Mouse (Mus musculus): Measurements from ENCODE around the gene Rras2. TPM values are rescaled to one million over a fixed set of nuclear protein-coding genes. Genes with fewer than 3 reads are reported as not detected.

Gene Rras2
- polyA plus RNA-seq, 1 experiment from 2014 or later, result 39.0 TPM

- Histone ChIP-seq H3K27ac (replicated peaks; ENCODE audit: low read depth, low read length) (0 out of 2 replicates have a peak overlapping the region, but pooled peaks have one; percentile 2), H3K4me3 (ENCODE audit: low read depth, low read length) (no peak overlapping the region), H3K36me3 (ENCODE audit: control insufficient read depth, insufficient read depth, low read length) (no peaks in the 10 kb centered on the region), H3K9me3 (ENCODE audit: control insufficient read depth, low read length) (no peaks in the 10 kb centered on the region), H3K27me3 (replicated peaks; ENCODE audit: control insufficient read depth, insufficient read depth, low read length) (no peaks in the 10 kb centered on the region), H3K4me1 (ENCODE audit: control insufficient read depth, insufficient read depth, low read length) (no peaks in the 10 kb centered on the region), H3K4me2 (ENCODE audit: low read depth, low read length) (no peak overlapping the region), H3K9ac (ENCODE audit: low read depth, low read length) (no peak overlapping the region)
- peak; percentile 54 for DNase-seq (ENCODE audit: low spot score)
- 74% methylated on average over 23 of the region's 24 CpGs for WGBS
- peak; percentile 84 for ATAC-seq (ENCODE audit: low read depth)
These were observed 13.8 kb downstream of the Rras2 start for GRCm38 (mm10) chr7:114103629-114104347.

DNA sequence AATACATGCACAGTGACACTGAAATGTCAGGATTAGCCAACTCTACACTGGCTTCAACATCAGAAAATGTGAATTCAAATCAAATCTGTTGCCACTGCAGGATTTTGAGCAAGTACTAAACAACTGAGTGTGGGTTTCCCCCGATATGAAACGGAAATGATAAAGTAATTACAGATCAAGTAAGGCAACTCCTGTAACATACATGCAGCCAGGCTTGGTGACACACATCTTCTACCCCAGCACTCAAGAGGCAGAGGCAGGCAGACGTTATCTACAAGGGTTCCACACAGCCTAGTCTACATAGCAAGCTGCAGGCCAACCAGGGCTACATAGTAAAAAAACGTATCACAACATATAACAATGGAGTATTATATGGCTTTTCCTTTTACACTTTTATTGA is 14.4 kb downstream of the Rras2 start:
- 93% methylated on average over 4 of the region's 4 CpGs for whole genome bisulfite sequencing
- Histone ChIP-seq H3K36me3 (ENCODE audit: control insufficient read depth, insufficient read depth, low read length) (no peaks in the 10 kb centered on the region), H3K27me3 (replicated peaks; ENCODE audit: control insufficient read depth, insufficient read depth, low read length) (no peaks in the 10 kb centered on the region), H3K4me2 (ENCODE audit: low read depth, low read length) (no peak overlapping the region), H3K9me3 (ENCODE audit: control insufficient read depth, low read length) (no peaks in the 10 kb centered on the region), H3K4me1 (ENCODE audit: control insufficient read depth, insufficient read depth, low read length) (no peaks in the 10 kb centered on the region), H3K9ac (ENCODE audit: low read depth, low read length) (no peak overlapping the region), H3K4me3 (ENCODE audit: low read depth, low read length) (no peak overlapping the region), H3K27ac (replicated peaks; ENCODE audit: low read depth, low read length) (no peak overlapping the region)
- no peak for DNase-seq (ENCODE audit: low spot score)
- no peak for ATAC-seq (ENCODE audit: low read depth)

DNA sequence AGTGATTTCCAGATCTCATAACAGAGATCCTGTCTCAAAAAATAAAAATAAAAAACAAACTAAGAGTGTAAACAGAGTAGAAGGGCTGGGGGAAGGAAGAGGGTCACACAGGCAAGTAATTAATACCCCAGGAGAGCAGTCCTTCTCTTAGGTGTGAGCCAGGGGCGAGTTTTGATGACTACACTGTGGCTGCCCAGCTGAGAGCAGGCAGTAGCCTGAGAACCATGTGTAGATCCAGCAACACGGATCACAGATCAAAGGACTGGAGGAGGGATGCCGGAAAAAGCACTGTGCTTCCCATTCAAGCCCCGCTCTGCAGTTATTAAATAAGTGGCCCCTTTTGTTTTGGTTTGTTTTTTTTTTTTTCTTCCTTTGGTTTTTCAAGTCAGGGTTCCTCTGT is 15.0 kb downstream of the Rras2 start:
- DNase-seq (ENCODE audit: low spot score), result no peak
- 32% methylated on average over 4 of the region's 4 CpGs for WGBS
- no peak overlapping the region for H3K4me2 ChIP-seq (ENCODE audit: low read depth, low read length)
- H3K4me3 ChIP-seq (ENCODE audit: low read depth, low read length), result no peak overlapping the region
- no peaks in the 10 kb centered on the region for H3K36me3 ChIP-seq (ENCODE audit: control insufficient read depth, insufficient read depth, low read length)
- ATAC-seq (ENCODE audit: low read depth), result no peak
- H3K27ac ChIP-seq (replicated peaks; ENCODE audit: low read depth, low read length), result no peak overlapping the region
- H3K4me1 ChIP-seq (ENCODE audit: control insufficient read depth, insufficient read depth, low read length), result no peaks in the 10 kb centered on the region
- H3K9me3 ChIP-seq (ENCODE audit: control insufficient read depth, low read length), result no peaks in the 10 kb centered on the region
- H3K27me3 ChIP-seq (replicated peaks; ENCODE audit: control insufficient read depth, insufficient read depth, low read length), result no peaks in the 10 kb centered on the region
- H3K9ac ChIP-seq (ENCODE audit: low read depth, low read length), result no peak overlapping the region

- 63% methylated on average over 3 of the region's 3 CpGs for WGBS
- H3K4me1 ChIP-seq (ENCODE audit: control insufficient read depth, insufficient read depth, low read length), result no peaks in the 10 kb centered on the region
- H3K27me3 ChIP-seq (replicated peaks; ENCODE audit: control insufficient read depth, insufficient read depth, low read length), result no peaks in the 10 kb centered on the region
- no peak overlapping the region for H3K27ac ChIP-seq (replicated peaks; ENCODE audit: low read depth, low read length)
- H3K36me3 ChIP-seq (ENCODE audit: control insufficient read depth, insufficient read depth, low read length), result no peaks in the 10 kb centered on the region
- no peaks in the 10 kb centered on the region for H3K9me3 ChIP-seq (ENCODE audit: control insufficient read depth, low read length)
- no peak for DNase-seq (ENCODE audit: low spot score)
- no peak overlapping the region for H3K4me3 ChIP-seq (ENCODE audit: low read depth, low read length)
- H3K9ac ChIP-seq (ENCODE audit: low read depth, low read length), result no peak overlapping the region
- ATAC-seq (ENCODE audit: low read depth), result no peak
- no peak overlapping the region for H3K4me2 ChIP-seq (ENCODE audit: low read depth, low read length)
These were observed 16.2 kb downstream of the Rras2 start for GRCm38 (mm10) chr7:114101412-114101811.

DNA sequence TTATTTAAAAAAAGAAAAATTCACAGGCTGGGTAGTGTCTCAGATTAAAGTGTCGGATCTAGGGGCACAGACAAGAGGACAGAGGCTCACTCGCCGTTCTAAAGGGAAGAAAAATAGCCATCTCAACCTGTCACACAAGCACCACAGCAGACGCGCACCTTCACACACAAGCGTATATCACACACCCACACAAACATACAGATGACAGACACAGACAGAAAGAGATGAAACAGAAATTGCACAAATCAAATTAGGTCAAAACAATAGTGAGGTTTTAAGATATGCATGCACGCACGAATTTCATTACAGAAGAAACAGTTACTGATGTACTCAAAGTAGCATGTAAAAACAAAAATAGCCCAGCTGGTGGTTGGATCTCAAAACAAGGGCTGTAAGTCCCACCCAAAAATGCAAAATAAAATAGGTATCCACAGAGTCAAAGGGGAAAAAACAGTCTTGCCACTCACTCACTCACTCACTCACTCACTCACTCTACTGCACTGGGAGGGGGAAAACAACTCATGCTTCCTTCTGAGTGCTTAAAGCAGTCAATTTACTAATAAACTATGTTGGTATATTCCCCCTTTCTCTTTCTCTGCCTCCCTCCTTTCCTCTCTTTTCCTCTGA is 23.9 kb downstream of the Rras2 start:
- DNase-seq (ENCODE audit: low spot score) (no peak), ATAC-seq (ENCODE audit: low read depth) (no peak)
- Histone ChIP-seq H3K4me2 (ENCODE audit: low read depth, low read length) (no peak overlapping the region), H3K36me3 (ENCODE audit: control insufficient read depth, insufficient read depth, low read length) (no peaks in the 10 kb centered on the region), H3K4me3 (ENCODE audit: low read depth, low read length) (no peak overlapping the region), H3K9me3 (ENCODE audit: control insufficient read depth, low read length) (no peaks in the 10 kb centered on the region), H3K27me3 (replicated peaks; ENCODE audit: control insufficient read depth, insufficient read depth, low read length) (no peaks in the 10 kb centered on the region), H3K27ac (replicated peaks; ENCODE audit: low read depth, low read length) (no peak overlapping the region), H3K9ac (ENCODE audit: low read depth, low read length) (no peak overlapping the region), H3K4me1 (ENCODE audit: control insufficient read depth, insufficient read depth, low read length) (no peaks in the 10 kb centered on the region)
- 80% methylated on average over 8 of the region's 8 CpGs for WGBS

DNA sequence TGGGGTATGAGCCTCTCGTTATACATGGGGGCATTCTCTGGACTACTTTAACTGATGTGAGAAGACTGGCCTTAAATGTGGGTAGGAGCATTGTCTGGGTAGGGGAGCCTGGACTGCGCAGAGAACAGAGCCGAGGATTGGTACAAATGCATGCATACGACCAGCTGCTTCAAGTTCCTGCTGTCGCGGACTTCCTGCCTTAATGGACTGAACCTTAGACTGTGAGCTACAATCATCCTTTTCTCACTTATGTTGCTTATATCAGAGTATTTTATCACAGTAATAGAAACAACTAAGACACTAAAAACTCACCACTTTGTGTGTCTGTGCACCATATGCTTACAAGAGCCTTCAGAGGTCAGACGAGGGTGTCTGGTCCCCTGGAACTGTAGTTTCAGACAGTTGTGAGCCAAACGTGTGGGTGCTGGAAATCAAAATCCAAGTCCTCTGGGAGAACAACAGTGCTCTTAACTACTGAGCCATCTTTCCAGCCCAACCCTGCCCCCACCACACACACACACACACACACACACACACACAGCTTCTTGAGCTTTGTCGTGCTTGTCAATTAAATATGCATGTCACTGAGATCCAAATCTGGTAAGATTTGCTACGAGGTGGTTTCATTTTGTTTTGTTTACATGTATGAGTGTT is 26.6 kb downstream of the Rras2 start:
- Histone ChIP-seq H3K36me3 (ENCODE audit: control insufficient read depth, insufficient read depth, low read length) (no peaks in the 10 kb centered on the region), H3K27ac (replicated peaks; ENCODE audit: low read depth, low read length) (no peak overlapping the region), H3K27me3 (replicated peaks; ENCODE audit: control insufficient read depth, insufficient read depth, low read length) (no peaks in the 10 kb centered on the region), H3K9me3 (ENCODE audit: control insufficient read depth, low read length) (no peaks in the 10 kb centered on the region), H3K4me1 (ENCODE audit: control insufficient read depth, insufficient read depth, low read length) (peaks cover 8% of the 10 kb centered on the region; the same call in 1 of the 2 replicates), H3K9ac (ENCODE audit: low read depth, low read length) (no peak overlapping the region), H3K4me2 (ENCODE audit: low read depth, low read length) (no peak overlapping the region), H3K4me3 (ENCODE audit: low read depth, low read length) (no peak overlapping the region)
- no peak for DNase-seq (ENCODE audit: low spot score)
- 60% methylated on average over 10 of the region's 10 CpGs for WGBS
- no peak for ATAC-seq (ENCODE audit: low read depth)

DNA sequence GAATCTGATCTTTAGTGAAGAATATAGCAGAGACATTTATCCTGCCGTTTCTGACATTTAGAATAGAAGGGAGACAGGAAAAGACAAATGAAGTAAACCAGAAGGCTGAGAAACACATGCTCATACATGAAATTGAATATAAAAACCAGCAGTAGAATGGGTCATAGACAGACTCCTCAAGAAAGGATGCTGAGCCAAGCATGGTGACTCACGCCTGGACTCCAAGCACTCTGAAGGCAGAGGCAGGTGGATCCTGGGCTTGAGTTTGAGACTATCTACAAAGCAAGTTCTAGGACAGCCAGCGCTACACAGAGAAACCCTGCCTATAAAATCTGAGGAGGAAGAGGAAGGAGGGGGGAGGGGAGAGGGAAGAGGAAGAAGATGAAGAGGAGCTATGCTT is 27.4 kb downstream of the Rras2 start:
- no peaks in the 10 kb centered on the region for H3K36me3 ChIP-seq (ENCODE audit: control insufficient read depth, insufficient read depth, low read length)
- no peak overlapping the region for H3K4me3 ChIP-seq (ENCODE audit: low read depth, low read length)
- no peak overlapping the region for H3K27ac ChIP-seq (replicated peaks; ENCODE audit: low read depth, low read length)
- peaks cover 8% of the 10 kb centered on the region; the same call in 1 of the 2 replicates for H3K4me1 ChIP-seq (ENCODE audit: control insufficient read depth, insufficient read depth, low read length)
- no peaks in the 10 kb centered on the region for H3K27me3 ChIP-seq (replicated peaks; ENCODE audit: control insufficient read depth, insufficient read depth, low read length)
- 83% methylated on average over 3 of the region's 3 CpGs for WGBS
- DNase-seq (ENCODE audit: low spot score), result no peak
- no peak overlapping the region for H3K4me2 ChIP-seq (ENCODE audit: low read depth, low read length)
- H3K9me3 ChIP-seq (ENCODE audit: control insufficient read depth, low read length), result no peaks in the 10 kb centered on the region
- no peak for ATAC-seq (ENCODE audit: low read depth)
- no peak overlapping the region for H3K9ac ChIP-seq (ENCODE audit: low read depth, low read length)

- no peak overlapping the region for H3K9ac ChIP-seq (ENCODE audit: low read depth, low read length)
- no peaks in the 10 kb centered on the region for H3K9me3 ChIP-seq (ENCODE audit: control insufficient read depth, low read length)
- 73% methylated on average over 5 of the region's 5 CpGs for WGBS
- H3K4me1 ChIP-seq (ENCODE audit: control insufficient read depth, insufficient read depth, low read length), result peaks cover 8% of the 10 kb centered on the region; the same call in 1 of the 2 replicates
- H3K4me2 ChIP-seq (ENCODE audit: low read depth, low read length), result no peak overlapping the region
- no peak overlapping the region for H3K4me3 ChIP-seq (ENCODE audit: low read depth, low read length)
- DNase-seq (ENCODE audit: low spot score) (no peak), ATAC-seq (ENCODE audit: low read depth) (no peak)
- H3K36me3 ChIP-seq (ENCODE audit: control insufficient read depth, insufficient read depth, low read length), result no peaks in the 10 kb centered on the region
- no peaks in the 10 kb centered on the region for H3K27me3 ChIP-seq (replicated peaks; ENCODE audit: control insufficient read depth, insufficient read depth, low read length)
- no peak overlapping the region for H3K27ac ChIP-seq (replicated peaks; ENCODE audit: low read depth, low read length)
These were observed 28.7 kb downstream of the Rras2 start for GRCm38 (mm10) chr7:114088918-114089317.

Data from embryonic facial prominence, embryonic 14.5 days (tissue).